Mouse (Mus musculus) heart, adult 2 months (tissue): ENCODE results near the gene Hspa1a.
A peak's percentile ranks its signal among the peaks of the same experiment; 100 is the strongest.

Experiments
- CTCF ChIP-seq: fragments of 200-600 bp; IDR thresholded peaks from 2 replicates; pipeline ENCODE4 v1.8.1; 2022; ENCODE audit warnings: antibody characterized with exemption, mild to moderate bottlenecking, moderate library complexity
- EP300 ChIP-seq: fragments of 200-500 bp; IDR thresholded peaks from 2 replicates; pipeline ENCODE4 v1.6.1; 2011; ENCODE audit warnings: low read depth, low read length, control low read depth; ENCODE audit not compliant: insufficient read depth
- POLR2A ChIP-seq: fragments of 200-500 bp; IDR thresholded peaks from 2 replicates; pipeline ENCODE4 v1.6.1; 2011; ENCODE audit warnings: mild to moderate bottlenecking, low read depth, low read length, control low read depth; ENCODE audit not compliant: insufficient read depth

DNA sequence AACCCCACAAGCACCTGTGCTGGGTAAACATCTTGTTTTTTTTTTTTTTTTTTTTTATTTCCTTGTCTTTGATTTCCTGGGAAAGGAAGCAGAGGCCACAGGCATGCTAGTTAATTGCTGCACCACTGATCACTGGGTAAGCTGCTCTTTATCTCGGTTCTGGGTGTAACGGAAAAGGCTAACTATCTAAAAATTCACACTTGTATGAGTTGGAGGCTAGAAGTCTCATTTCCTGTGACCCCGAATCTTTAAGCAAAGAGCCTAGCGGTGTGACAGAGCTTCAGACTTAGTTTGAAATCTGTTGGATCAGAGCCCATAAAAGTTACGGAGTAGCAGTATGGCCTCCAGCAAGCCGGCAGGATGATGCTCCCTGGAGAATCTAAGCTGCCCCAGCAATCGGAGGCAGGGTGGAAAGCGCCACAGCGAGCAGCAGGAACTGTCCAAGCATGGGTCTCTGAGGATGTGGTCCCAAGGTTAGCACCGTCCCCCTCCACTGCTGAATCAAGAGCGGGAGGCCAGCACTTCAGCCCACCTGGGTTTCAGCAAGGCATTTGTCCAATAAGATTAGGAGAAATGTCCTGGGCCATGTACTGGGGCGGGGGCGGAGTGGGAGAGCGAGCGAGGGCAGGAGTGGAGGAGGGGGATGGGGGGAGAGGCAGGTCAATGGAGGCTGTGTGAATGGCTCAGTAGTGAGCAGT lies 30.5 kb downstream of the Hspa1a start:
- TF ChIP-seq POLR2A (peak; percentile 34; the same call in 1 of the 2 replicates), CTCF (no peak), EP300 (no peak)
